Mouse (Mus musculus): ENCODE results near the gene Vps72. TPM values are rescaled to one million over a fixed set of nuclear protein-coding genes. Genes with fewer than 3 reads are reported as not detected.
A peak's percentile ranks its signal among the peaks of the same experiment; 100 is the strongest.

The Vps72 gene
- 34.4 and 35.7 TPM in 2 replicates for total RNA-seq (2012; rRNA removed)

DNA sequence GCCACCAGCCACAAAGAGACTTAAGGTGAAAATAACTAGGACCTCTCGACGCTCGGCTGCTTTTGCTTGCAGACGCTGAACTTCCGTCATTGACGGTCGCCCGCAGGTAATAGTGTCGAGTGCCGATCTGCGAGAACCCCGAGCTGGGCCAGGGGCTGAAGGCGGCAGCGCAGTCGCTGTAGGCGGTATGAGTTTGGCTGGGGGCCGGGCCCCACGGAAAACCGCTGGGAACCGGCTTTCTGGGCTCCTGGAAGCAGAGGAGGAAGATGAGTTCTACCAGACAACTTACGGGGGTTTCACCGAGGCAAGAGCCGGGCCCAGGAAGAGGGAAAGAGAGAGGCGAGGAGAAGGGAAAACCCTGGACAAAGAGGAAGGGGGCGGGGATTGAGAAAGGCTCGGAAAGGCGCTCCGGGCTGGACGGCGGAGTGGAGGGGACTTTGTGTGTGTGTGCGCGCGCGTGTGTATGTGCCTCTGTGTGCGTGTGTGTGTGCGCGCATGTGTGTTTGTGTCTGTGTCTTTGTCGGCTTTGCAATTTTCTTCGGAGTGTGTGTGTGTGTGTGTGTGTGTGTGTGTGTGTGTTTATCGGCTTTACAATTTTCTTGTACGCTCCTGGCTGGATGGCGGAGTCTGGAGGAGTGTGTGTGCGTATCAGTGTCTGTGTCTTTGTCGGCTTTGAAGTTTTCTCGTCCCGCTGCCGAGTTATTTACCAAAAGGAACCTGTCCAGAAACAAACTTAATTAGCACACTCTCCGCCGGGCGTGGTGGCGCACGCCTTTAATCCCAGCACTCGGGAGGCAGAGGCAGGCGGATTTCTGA, at the start of gene Vps72:
TSS of gene Vps72 (plus strand) at position 112 of the 816 bp plus-strand sequence.
- Histone ChIP-seq H3K9me3 (ENCODE audit: control insufficient read depth, insufficient read depth, low read depth, low read length) (no peaks in the 10 kb centered on the region), H3K4me1 (ENCODE audit: control insufficient read depth in 2 of 2, insufficient read depth in 2 of 2, low read length in 2 of 2, poor library complexity in 1 of 2) (peaks cover 0 to 3% of the 10 kb centered on the region in 2 experiments; a peak in 1 of 4 replicates), H3K4me3 (ENCODE audit: insufficient read depth in 1 of 2, low read depth in 1 of 2, low read length in 2 of 2, poor library complexity in 1 of 2, severe bottlenecking in 1 of 2) (peak within 1 kb of the TSS; percentile 95 to 96), H3K27ac (ENCODE audit: insufficient read depth, low read depth, low read length, poor library complexity, severe bottlenecking) (peak within 1 kb of the TSS; percentile 81), H3K36me3 (ENCODE audit: control insufficient read depth, insufficient read depth, low read length, poor library complexity, severe bottlenecking) (no peaks in the 10 kb centered on the region), H3K9ac (ENCODE audit: insufficient read depth, low read depth, low read length, poor library complexity, severe bottlenecking) (peak within 1 kb of the TSS; percentile 94)
- in situ Hi-C loops (cut with MboI; ENCODE audit: low sequenced_read_pairs in 2 of 2, unreplicated experiment in 2 of 2), result no loop called here
- DNase-seq (ENCODE audit: low read depth, low spot score), result peak; percentile 79
- TF ChIP-seq ZNF384 (IDR thresholded peaks at IDR 0.05; ENCODE audit: low read depth, low read length) (0 out of 2 replicates have a peak, but pooled peaks have one; percentile 6), HCFC1 (IDR thresholded peaks at IDR 0.05; ENCODE audit: borderline replicate concordance, insufficient read depth, low read length) (peak; percentile 84; the same call in 1 of the 2 replicates), MAFK (IDR thresholded peaks at IDR 0.05; ENCODE audit: insufficient read depth, low read depth, low read length) (no peak)

GRCm38 (mm10) chr3:95063741-95064140, 47.1 kb upstream of the Vps72 start:
- Histone ChIP-seq H3K9me3 (ENCODE audit: control insufficient read depth, insufficient read depth, low read depth, low read length) (no peaks in the 10 kb centered on the region), H3K4me3 (ENCODE audit: insufficient read depth in 1 of 2, low read depth in 1 of 2, low read length in 2 of 2, poor library complexity in 1 of 2, severe bottlenecking in 1 of 2) (no peak overlapping the region), H3K36me3 (ENCODE audit: control insufficient read depth, insufficient read depth, low read length, poor library complexity, severe bottlenecking) (peaks cover 59% of the 10 kb centered on the region), H3K27ac (ENCODE audit: insufficient read depth, low read depth, low read length, poor library complexity, severe bottlenecking) (no peak overlapping the region), H3K9ac (ENCODE audit: insufficient read depth, low read depth, low read length, poor library complexity, severe bottlenecking) (no peak overlapping the region), H3K4me1 (ENCODE audit: control insufficient read depth in 2 of 2, insufficient read depth in 2 of 2, low read length in 2 of 2, poor library complexity in 1 of 2) (no peaks in the 10 kb centered on the region)
- TF ChIP-seq ZC3H11A (IDR thresholded peaks at IDR 0.05; ENCODE audit: borderline replicate concordance, low read depth, low read length) (no peak), CHD2 (IDR thresholded peaks at IDR 0.05; ENCODE audit: low read depth, low read length) (no peak), MAFK (IDR thresholded peaks at IDR 0.05; ENCODE audit: insufficient read depth, low read depth, low read length) (no peak), ZNF384 (IDR thresholded peaks at IDR 0.05; ENCODE audit: low read depth, low read length) (no peak), HCFC1 (IDR thresholded peaks at IDR 0.05; ENCODE audit: borderline replicate concordance, insufficient read depth, low read length) (no peak)
- no peak for DNase-seq (ENCODE audit: low read depth, low spot score)
- in situ Hi-C loops (cut with MboI; ENCODE audit: low sequenced_read_pairs in 2 of 2, unreplicated experiment in 2 of 2), result no loop called here

DNA sequence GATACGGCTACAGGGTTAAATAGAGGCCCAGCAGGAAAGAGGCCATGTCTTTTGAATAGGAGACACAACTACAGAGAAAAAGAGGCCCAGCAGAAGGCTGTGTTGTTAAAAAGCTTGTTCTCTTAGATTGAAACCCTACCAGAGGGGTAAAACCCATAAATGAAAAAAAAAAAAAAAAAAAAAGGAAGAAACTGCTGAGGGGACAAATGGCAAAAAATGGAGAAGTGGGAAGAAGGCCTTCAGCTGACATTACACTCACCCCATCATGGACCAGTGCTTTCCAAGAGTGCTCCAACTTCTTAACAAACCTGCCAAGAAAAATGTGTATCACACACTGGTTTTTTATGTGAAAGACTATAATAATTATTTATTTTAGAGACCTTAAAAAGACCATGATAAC, 45.3 kb upstream of the Vps72 start:
- no peak overlapping the region for H3K27ac ChIP-seq (ENCODE audit: insufficient read depth, low read depth, low read length, poor library complexity, severe bottlenecking)
- peaks cover 57% of the 10 kb centered on the region for H3K36me3 ChIP-seq (ENCODE audit: control insufficient read depth, insufficient read depth, low read length, poor library complexity, severe bottlenecking)
- H3K4me1 ChIP-seq (ENCODE audit: control insufficient read depth in 2 of 2, insufficient read depth in 2 of 2, low read length in 2 of 2, poor library complexity in 1 of 2), result no peaks in the 10 kb centered on the region
- DNase-seq (ENCODE audit: low read depth, low spot score), result no peak
- H3K4me3 ChIP-seq (ENCODE audit: insufficient read depth in 1 of 2, low read depth in 1 of 2, low read length in 2 of 2, poor library complexity in 1 of 2, severe bottlenecking in 1 of 2), result no peak overlapping the region
- TF ChIP-seq HCFC1 (IDR thresholded peaks at IDR 0.05; ENCODE audit: borderline replicate concordance, insufficient read depth, low read length), result no peak
- no peak for TF ChIP-seq ZNF384 (IDR thresholded peaks at IDR 0.05; ENCODE audit: low read depth, low read length)
- TF ChIP-seq ZC3H11A (IDR thresholded peaks at IDR 0.05; ENCODE audit: borderline replicate concordance, low read depth, low read length), result no peak
- no peak for TF ChIP-seq MAFK (IDR thresholded peaks at IDR 0.05; ENCODE audit: insufficient read depth, low read depth, low read length)
- TF ChIP-seq CHD2 (IDR thresholded peaks at IDR 0.05; ENCODE audit: low read depth, low read length), result no peak
- H3K9ac ChIP-seq (ENCODE audit: insufficient read depth, low read depth, low read length, poor library complexity, severe bottlenecking), result no peak overlapping the region
- H3K9me3 ChIP-seq (ENCODE audit: control insufficient read depth, insufficient read depth, low read depth, low read length), result no peaks in the 10 kb centered on the region
- in situ Hi-C loops (cut with MboI; ENCODE audit: low sequenced_read_pairs in 2 of 2, unreplicated experiment in 2 of 2), result no loop called here

DNA sequence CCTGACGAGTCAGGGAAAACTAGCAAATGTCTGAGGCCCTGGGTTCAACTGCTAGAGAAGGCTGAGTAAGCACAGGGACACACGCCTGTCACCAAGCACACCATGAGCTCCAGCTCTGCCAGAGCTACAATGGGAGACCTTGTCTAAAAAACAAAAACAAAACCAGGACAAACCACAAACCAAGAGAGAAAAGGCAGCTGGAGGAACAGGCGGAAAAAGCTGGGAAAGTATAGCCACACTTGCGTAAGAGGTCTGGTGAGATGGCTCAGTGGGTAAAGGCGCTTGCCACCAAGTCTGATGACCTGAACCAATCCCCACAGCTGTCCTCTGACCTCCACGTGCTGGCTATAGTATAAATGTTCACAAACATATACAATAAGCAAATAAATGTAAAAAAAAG, 44.7 kb upstream of the Vps72 start:
- no peak overlapping the region for H3K4me3 ChIP-seq (ENCODE audit: insufficient read depth in 1 of 2, low read depth in 1 of 2, low read length in 2 of 2, poor library complexity in 1 of 2, severe bottlenecking in 1 of 2)
- DNase-seq (ENCODE audit: low read depth, low spot score), result no peak
- no peaks in the 10 kb centered on the region for H3K4me1 ChIP-seq (ENCODE audit: control insufficient read depth in 2 of 2, insufficient read depth in 2 of 2, low read length in 2 of 2, poor library complexity in 1 of 2)
- no peaks in the 10 kb centered on the region for H3K9me3 ChIP-seq (ENCODE audit: control insufficient read depth, insufficient read depth, low read depth, low read length)
- in situ Hi-C loops (cut with MboI; ENCODE audit: low sequenced_read_pairs in 2 of 2, unreplicated experiment in 2 of 2), result no loop called here
- H3K27ac ChIP-seq (ENCODE audit: insufficient read depth, low read depth, low read length, poor library complexity, severe bottlenecking), result 0 out of 2 replicates have a peak overlapping the region, but pooled peaks have one; percentile 37
- H3K9ac ChIP-seq (ENCODE audit: insufficient read depth, low read depth, low read length, poor library complexity, severe bottlenecking), result no peak overlapping the region
- TF ChIP-seq MAFK (IDR thresholded peaks at IDR 0.05; ENCODE audit: insufficient read depth, low read depth, low read length) (no peak), CHD2 (IDR thresholded peaks at IDR 0.05; ENCODE audit: low read depth, low read length) (no peak), ZNF384 (IDR thresholded peaks at IDR 0.05; ENCODE audit: low read depth, low read length) (no peak), ZC3H11A (IDR thresholded peaks at IDR 0.05; ENCODE audit: borderline replicate concordance, low read depth, low read length) (no peak), HCFC1 (IDR thresholded peaks at IDR 0.05; ENCODE audit: borderline replicate concordance, insufficient read depth, low read length) (no peak)
- peaks cover 56% of the 10 kb centered on the region for H3K36me3 ChIP-seq (ENCODE audit: control insufficient read depth, insufficient read depth, low read length, poor library complexity, severe bottlenecking)
